Mouse (Mus musculus): Measurements from ENCODE around the gene Pck2.

DNA sequence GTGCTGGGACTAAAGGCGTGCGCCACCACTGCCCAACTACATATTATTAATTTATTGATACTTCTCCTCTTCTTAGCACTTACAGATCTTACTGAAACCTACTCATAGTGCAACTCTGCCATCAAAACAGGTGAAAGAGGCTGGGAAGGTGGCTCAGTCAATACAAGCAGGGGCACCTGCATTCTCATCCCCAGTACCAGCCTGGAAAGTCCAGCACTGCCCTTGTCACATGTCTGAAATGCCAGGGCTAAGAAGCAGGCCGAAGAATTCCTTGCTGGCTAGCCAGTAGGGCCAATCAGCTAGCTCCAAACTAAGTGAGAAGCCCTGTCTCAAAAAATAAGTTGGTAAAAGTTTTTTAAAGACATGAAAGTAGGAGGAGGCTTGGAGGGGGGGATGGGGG is 17.5 kb downstream of the Pck2 start:
- TF ChIP-seq CTCF (IDR thresholded peaks at IDR 0.05; ENCODE audit: control insufficient read depth, insufficient read depth, insufficient read length) (no peak), MYOD1 (IDR thresholded peaks at IDR 0.05; ENCODE audit: control insufficient read depth, insufficient read length, low read depth) (no peak), USF1 (IDR thresholded peaks at IDR 0.05; ENCODE audit: low read depth) (no peak), MYOG (IDR thresholded peaks at IDR 0.05; ENCODE audit: control insufficient read depth, extremely low read depth, insufficient read length) (no peak), FOSL1 (IDR thresholded peaks at IDR 0.05; ENCODE audit: insufficient read depth, low read length, poor library complexity, severe bottlenecking) (no peak), MAX (IDR thresholded peaks at IDR 0.05) (no peak)

Data from C2C12 (cell line).